Mouse (Mus musculus) megakaryocyte-erythroid progenitor cell, adult 5 weeks (primary cell): Measurements from ENCODE around the gene Gabra2. TPM values are rescaled to one million over a fixed set of nuclear protein-coding genes. Genes with fewer than 3 reads are reported as not detected.

ENCODE experiments used
- polyA plus RNA-seq: library from polyadenylated mRNA; stranded (reverse); fragments of >175 nt; gene quantifications from 2 replicates; pipeline ENCODE4 v1.2.3, GENCODE M21; 2012

Gene Gabra2
- not detected in 2 replicates for polyA plus RNA-seq

DNA sequence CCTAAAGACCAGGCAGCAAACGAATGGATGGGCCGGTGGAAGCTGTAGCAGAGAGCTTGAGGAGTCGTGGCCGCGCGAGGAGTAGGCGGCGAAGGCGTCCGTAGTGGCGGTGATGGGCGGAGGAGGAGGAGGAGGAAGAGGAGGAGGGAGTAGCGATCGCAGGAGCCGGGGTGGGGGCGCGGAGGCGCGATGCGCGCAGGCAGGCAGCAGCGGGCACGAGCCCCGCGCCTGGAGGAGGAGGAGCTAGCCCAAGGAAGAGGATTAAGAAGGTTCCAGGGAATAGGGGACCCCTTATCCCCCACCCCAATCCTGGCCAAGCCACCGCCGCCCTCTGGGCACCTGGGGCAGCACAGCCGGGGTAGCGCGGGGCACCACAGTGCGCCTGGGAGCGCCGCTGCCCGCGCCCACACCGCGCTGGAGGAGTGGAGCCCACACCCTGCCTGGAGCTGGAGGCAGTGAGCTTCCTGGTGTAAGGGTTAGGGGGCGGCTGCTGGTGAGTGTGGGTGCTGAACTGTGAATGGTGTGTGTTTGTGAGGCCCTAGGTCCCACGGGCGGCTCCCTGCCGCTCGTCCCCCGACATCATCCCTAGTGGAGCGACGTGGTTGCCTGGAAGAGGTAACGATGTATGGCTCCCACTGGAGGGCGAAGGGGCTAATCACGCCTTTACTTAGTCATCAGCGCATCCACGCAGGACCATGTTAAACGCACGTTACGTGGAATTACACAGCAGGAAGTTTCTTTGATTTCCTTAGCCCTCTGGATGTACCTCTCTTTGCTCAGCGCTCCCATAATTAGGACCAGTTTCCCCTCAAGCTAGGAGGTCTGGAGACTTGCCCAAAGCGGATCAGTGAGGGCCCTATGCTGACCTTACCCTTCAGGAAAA is at the start of gene Gabra2:
TSS of gene Gabra2 (minus strand) at position 125 of the 883 bp plus-strand sequence.

